Mouse (Mus musculus): ENCODE measurements around the gene Nwd2. TPM values are rescaled to one million over a fixed set of nuclear protein-coding genes. Genes with fewer than 3 reads are reported as not detected.

Gene Nwd2
- polyA plus RNA-seq, 1 experiment: not detected

DNA sequence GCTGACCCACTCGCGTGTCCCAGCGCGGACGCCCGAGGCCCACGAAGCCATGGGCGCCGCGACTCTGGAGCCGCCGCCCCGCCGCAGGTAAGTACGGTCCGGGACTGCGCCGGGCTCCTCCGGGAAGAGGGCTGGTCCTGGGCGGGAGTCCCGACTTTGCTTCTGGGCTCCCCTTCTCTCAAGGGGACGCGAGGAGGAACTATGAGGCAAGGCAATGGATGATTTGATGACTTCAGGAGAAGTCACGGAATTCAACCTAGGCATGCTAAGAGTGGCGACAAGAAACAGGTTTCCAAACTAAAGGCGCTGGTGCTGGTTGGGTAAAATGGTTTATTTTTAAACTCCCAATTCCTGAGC, 163.6 kb downstream of the Nwd2 start:
- Histone ChIP-seq H3K4me3 (ENCODE audit: insufficient read depth, low read depth, low read length) (peak overlapping the region; percentile 40), H3K4me1 (ENCODE audit: control insufficient read depth, insufficient read depth, insufficient read length, low read length) (no peaks in the 10 kb centered on the region), H3K27ac (replicated peaks; ENCODE audit: low read depth, low read length) (no peak overlapping the region)

DNA sequence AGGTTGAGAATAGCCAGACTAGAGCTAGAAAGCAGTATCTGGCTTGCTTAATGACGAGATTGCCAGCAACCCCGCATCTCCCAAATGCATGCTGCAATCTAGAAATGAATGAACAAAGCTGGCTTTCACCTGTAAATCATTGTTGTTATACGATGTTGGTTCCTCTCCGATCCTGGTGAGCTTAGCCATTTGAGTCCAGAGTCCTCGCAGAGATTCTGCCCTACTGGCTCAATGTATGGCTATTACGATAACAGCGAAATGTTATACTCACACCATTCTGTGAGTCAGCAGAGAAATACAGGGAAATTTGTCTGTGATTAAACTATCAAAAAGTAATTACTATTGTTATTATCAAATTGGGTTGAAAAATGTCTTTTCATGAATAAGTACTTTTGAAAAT, 167.7 kb downstream of the Nwd2 start:
- Histone ChIP-seq H3K4me1 (ENCODE audit: control insufficient read depth, insufficient read depth, insufficient read length, low read length) (no peaks in the 10 kb centered on the region), H3K27ac (replicated peaks; ENCODE audit: low read depth, low read length) (no peak overlapping the region), H3K4me3 (ENCODE audit: insufficient read depth, low read depth, low read length) (no peak overlapping the region)

DNA sequence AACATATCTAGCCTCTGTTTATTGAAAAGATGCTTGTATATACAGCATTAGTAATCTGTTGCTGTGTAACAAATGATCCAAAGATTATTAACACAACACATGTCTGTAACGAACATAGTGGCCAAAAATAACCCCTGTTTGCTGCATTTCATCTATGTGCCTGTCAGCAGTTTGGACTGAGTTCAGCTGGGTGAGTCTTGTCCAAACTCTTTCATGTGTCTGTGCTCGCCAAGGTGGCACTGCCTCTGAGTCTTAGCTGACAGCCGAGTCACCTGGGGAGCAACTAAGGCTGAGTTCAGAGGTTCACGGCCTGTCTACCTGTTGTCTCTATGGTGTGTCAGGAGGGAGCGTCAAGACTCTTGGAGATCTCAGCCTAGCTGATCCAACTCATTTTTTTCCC, 168.4 kb downstream of the Nwd2 start:
- Histone ChIP-seq H3K4me1 (ENCODE audit: control insufficient read depth, insufficient read depth, insufficient read length, low read length) (no peaks in the 10 kb centered on the region), H3K27ac (replicated peaks; ENCODE audit: low read depth, low read length) (no peak overlapping the region), H3K4me3 (ENCODE audit: insufficient read depth, low read depth, low read length) (no peak overlapping the region)

DNA sequence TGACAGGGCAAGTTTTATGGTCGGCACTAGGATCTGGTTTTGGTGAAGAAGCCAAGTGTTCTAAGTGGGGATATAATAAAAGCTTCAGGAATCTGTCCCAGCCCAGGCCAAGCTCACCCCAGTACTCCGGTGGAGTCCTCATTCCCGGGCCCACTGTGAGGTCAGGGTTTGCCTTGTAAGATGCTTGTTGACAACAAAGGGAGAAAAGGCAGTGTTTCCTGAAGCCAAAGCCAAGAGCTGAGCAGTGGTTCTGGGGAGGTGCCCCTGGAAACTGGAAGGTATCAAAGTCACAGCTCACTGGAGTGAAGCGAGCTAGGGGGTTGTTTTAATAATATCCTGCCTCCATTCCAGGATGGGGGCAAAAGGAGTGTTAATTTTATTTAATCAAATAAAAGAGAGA, 170.1 kb downstream of the Nwd2 start:
- Histone ChIP-seq H3K4me3 (ENCODE audit: insufficient read depth, low read depth, low read length) (no peak overlapping the region), H3K4me1 (ENCODE audit: control insufficient read depth, insufficient read depth, insufficient read length, low read length) (no peaks in the 10 kb centered on the region), H3K27ac (replicated peaks; ENCODE audit: low read depth, low read length) (no peak overlapping the region)

DNA sequence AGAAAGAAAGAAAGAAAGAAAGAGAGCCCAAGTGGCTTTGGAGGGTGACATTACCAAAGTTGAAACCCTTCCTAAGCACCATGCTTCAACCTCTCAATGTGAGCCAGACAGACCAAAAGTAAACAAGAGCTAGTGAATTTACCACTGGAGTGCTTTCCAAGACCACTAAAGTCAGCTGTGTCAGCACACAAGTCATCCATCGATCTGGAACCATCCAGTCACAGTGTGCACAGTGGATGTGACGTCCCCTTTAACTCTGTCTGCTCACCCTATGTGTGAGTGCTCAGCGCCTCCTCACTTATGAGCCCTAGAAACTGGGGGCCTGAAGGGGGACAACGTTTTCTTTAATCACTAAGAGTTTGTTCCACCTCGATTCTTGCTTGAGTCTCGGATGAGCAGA, 170.6 kb downstream of the Nwd2 start:
- Histone ChIP-seq H3K4me1 (ENCODE audit: control insufficient read depth, insufficient read depth, insufficient read length, low read length) (no peaks in the 10 kb centered on the region), H3K27ac (replicated peaks; ENCODE audit: low read depth, low read length) (no peak overlapping the region), H3K4me3 (ENCODE audit: insufficient read depth, low read depth, low read length) (no peak overlapping the region)

DNA sequence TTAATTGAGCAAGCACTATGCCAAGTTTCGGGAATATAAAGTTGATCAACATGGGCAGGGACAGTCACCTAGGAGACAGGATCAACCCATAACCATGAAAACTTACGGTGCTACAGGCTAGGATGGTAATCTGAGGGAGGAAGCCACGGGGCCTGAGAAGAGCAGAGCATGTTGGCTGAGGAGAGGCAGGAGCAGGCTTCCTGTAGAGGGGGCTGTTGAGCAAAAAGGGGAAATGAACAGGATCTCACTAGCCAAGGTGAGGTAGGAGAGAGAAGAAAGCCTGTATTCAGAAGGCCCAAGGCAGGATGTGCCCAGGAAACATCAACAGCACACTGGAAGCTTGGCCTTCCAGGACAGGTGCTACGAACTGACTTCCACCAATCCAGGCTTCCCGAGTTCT, 172.3 kb downstream of the Nwd2 start:
- no peak overlapping the region for H3K4me3 ChIP-seq (ENCODE audit: insufficient read depth, low read depth, low read length)
- H3K4me1 ChIP-seq (ENCODE audit: control insufficient read depth, insufficient read depth, insufficient read length, low read length): no peaks in the 10 kb centered on the region
- H3K27ac ChIP-seq (replicated peaks; ENCODE audit: low read depth, low read length): no peak overlapping the region

DNA sequence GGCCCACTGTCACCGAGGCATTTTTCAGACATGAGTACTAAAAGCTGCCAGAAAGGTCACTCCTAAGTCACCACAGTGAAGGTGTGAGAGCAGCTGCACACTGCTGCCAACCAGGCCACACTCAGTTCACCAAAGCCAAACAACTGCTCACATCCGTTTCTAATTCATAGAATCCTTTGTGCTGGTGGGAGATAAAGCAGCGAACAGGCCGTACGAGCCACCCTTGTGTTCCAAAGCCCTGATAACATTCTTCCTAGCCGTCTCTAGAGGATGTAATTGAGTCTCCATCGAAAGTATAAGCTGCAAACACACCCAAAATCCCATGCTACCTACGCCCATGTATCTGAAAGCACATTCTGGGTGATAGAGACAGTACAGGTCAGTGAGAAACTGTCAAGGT, 173.0 kb downstream of the Nwd2 start:
- no peak overlapping the region for H3K4me3 ChIP-seq (ENCODE audit: insufficient read depth, low read depth, low read length)
- no peak overlapping the region for H3K27ac ChIP-seq (replicated peaks; ENCODE audit: low read depth, low read length)
- H3K4me1 ChIP-seq (ENCODE audit: control insufficient read depth, insufficient read depth, insufficient read length, low read length): no peaks in the 10 kb centered on the region

DNA sequence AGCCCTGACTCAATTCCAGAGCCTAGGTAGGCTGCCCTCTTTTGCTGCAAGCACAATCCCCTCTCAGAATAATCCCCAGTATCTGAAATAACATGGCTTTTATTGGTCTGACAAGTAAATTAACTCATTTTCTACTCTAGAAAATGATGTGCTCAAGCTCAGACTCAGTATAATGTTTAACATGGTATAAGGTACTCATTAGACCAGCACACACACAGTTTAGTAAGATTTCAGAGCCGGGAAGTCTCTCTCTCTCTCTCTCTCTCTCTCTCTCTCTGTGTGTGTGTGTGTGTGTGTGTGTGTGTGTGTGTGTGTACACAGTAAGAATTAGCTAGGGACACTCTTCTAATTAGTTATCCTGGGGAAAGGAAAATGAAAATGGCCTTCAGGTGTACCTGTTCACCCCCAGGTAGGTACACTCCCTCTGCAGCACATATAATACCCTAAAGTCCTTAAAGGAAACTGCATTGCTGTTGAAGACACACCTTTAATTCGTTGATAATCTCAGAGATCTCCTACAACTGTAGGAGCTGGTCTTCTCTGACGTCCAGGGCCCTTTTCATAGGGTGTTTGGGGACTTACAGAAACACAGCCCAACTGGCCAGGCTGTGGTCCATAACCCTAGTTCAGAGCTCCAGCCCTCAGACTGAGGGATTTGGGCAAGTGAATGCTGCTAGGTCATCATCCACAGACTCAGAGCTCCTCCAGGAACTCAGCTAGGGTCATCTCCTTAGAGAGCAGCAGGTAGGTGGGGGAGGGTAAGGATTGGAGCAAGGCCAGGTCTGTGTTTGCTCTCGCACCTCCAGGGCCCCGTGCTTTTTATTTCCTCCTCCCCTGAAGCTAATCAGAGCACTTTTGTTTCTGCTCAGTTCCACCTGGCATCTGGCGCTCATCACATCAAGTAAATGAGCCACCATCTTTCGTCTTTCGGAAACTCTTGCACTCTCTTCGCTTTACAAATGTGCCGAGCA, 174.7 kb downstream of the Nwd2 start:
- H3K4me3 ChIP-seq (ENCODE audit: insufficient read depth, low read depth, low read length): no peak overlapping the region
- H3K27ac ChIP-seq (replicated peaks; ENCODE audit: low read depth, low read length): no peak overlapping the region
- no peaks in the 10 kb centered on the region for H3K4me1 ChIP-seq (ENCODE audit: control insufficient read depth, insufficient read depth, insufficient read length, low read length)

DNA sequence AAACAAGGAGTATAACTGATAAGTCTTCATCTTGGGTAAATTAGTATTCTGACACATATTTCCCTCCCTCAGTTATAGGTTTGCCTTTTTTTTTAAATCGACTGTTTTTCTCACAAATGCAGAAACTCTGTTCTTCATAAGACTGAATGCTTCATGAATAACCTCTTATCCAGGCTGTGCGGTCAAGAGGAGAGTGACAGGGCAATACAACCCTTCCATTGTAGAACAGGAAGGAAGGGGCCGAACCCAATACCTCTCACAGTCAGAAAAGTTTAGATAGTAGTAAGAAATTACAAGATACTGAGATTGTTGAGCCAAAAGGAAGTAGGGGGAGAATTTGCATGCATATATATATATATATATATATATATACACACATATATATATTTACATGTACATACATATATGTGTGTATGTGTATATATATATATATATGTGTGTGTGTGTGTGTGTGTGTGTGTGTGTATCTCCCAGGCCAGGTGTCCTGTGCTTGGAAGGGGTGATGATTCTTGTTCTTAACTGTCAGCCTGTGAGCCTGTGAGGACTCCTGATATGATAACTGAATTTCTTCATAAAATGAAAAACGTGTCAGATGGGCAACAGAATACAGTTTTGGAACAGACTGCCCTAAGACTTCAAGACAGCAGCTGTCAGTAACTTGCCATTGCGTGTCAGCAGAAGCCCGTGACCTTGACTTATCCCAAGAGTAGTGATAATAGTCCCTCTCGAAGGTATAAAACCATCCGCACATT, 175.9 kb downstream of the Nwd2 start:
- H3K4me1 ChIP-seq (ENCODE audit: control insufficient read depth, insufficient read depth, insufficient read length, low read length): no peaks in the 10 kb centered on the region
- H3K4me3 ChIP-seq (ENCODE audit: insufficient read depth, low read depth, low read length): no peak overlapping the region

DNA sequence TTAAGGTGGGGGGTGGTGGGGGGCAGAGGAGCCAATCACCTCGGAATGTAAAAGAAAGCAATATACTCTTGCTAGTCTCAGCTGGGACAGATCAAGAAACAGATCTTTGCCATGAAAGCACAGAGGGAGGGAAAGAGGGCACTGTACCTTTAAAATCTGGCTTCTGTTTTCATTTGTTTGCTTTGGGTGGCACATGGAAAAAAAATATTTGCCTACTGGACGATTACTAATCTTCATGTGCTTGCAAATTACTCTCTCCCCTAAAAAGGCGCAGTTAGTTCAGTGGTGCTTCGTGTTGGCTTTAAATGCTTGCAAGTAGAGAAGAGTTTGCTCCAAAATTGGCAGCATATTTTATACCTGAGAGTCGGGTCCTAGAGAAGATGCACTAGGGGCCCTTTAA, 177.0 kb downstream of the Nwd2 start:
- H3K27ac ChIP-seq (replicated peaks; ENCODE audit: low read depth, low read length): no peak overlapping the region
- H3K4me3 ChIP-seq (ENCODE audit: insufficient read depth, low read depth, low read length): no peak overlapping the region
- no peaks in the 10 kb centered on the region for H3K4me1 ChIP-seq (ENCODE audit: control insufficient read depth, insufficient read depth, insufficient read length, low read length)

More for the DNA sequence above, 175.9 kb downstream of the Nwd2 start:
- no peak overlapping the region for H3K27ac ChIP-seq (replicated peaks; ENCODE audit: low read depth, low read length)

DNA sequence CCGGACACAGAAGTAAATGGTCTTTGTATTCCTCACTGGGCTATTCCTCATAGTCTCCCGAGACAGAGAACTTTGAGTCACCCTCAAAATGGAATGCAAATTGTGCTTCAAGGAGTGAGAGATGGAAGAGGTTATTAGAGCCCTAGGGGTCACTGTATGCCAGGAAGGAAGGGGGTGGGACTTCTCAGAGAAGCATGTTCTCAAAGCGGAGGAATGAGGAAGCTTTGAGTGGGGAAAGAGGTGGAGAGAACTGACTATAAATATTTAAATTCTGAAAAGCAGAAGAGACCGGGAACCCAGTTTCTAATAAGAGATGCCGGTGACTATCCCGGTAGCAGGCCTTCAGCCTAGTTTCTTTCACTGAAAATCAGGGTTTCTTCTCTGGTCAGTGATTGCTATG, 178.1 kb downstream of the Nwd2 start:
- Histone ChIP-seq H3K4me1 (ENCODE audit: control insufficient read depth, insufficient read depth, insufficient read length, low read length) (no peaks in the 10 kb centered on the region), H3K27ac (replicated peaks; ENCODE audit: low read depth, low read length) (peak overlapping the region; percentile 66), H3K4me3 (ENCODE audit: insufficient read depth, low read depth, low read length) (no peak overlapping the region)

DNA sequence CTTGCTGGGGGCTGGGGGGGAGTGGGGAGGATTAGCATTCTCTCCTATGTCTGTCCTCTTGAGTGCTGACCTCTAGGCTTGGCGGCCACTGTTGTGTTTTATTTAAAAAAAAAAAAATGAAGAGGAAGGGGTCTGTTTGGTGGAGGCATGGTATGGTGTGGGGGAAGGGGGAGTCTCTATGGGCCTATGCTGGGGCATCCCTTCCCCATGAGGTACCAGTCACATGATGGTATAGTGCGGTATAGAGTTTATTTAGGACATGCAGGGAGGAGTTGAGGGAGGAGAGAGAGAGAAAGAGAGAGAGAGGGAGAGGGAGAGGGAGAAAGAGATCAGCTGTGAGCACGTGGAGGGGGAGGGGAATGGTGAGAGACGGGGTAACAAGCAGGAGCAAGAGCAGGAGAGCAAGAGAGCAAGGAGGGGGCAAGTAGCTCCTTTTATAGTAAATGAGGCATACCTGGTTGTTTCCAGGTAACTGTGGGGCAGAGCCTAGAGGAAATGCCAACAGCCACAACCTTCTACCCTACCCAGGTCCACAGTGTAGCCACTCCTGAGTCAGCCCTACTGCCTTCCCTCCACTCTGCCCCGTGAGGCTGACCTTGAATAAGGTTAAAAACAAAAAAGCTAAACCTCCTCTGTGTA, 178.6 kb downstream of the Nwd2 start:
- Histone ChIP-seq H3K4me1 (ENCODE audit: control insufficient read depth, insufficient read depth, insufficient read length, low read length) (no peaks in the 10 kb centered on the region), H3K27ac (replicated peaks; ENCODE audit: low read depth, low read length) (peak overlapping the region; percentile 66), H3K4me3 (ENCODE audit: insufficient read depth, low read depth, low read length) (no peak overlapping the region)

DNA sequence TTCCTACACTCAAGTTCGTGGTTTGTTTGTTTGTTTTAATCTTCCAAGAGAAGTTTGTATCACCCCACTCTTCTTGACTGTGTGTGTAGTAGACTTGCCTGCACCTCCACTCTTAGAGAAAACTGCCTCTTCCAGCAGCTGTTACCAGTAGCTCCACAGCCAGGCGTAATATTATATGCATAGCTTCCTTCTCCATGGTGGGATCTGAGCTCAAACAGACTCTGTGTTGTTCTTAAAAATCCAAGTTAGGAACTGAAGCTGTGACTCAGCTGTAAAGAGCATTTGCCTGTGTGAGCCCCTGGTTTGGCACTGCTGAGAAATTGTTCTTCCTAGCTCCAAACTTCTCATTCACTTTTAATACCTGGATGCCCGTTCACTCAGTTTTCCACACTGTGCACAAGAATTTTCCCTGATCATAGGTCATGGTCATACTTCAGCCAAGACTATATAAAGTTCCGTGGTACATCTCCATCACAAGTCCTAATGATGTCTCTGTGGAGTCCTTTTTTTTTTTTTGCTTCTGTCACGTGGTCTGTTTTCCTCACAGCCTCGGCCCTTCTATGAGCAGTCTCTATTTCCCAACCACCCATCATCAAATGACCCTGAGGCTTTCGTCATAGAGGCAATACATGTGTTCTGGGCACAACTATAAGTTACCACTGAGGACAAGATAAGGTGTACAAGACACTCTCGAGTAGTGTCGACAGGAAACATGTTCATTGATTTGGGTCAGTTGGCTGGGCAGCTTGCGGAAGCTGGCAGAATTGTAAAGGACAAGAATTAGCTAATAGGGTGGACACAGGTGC, 179.7 kb downstream of the Nwd2 start:
- Histone ChIP-seq H3K27ac (replicated peaks; ENCODE audit: low read depth, low read length) (no peak overlapping the region), H3K4me3 (ENCODE audit: insufficient read depth, low read depth, low read length) (no peak overlapping the region), H3K4me1 (ENCODE audit: control insufficient read depth, insufficient read depth, insufficient read length, low read length) (no peaks in the 10 kb centered on the region)

DNA sequence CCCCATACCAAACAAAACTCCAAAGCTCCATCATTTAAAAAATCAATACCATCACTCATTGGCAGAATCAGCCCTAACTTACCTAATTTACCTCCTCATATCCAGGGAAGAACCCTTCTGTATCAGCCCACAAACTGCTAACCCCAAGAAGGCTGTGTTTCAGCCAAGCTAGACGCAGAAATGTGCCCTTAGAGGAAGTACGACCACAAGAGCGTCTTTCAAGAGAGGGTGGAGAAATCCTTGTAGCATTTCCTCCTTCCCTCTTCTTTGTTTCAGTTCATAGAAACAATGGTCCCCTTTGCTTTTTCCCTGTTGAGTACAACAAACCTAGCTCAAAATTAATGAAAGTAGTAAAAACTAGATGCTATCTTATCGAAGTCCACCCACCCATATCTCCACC, 182.2 kb downstream of the Nwd2 start:
- no peaks in the 10 kb centered on the region for H3K4me1 ChIP-seq (ENCODE audit: control insufficient read depth, insufficient read depth, insufficient read length, low read length)
- H3K4me3 ChIP-seq (ENCODE audit: insufficient read depth, low read depth, low read length): no peak overlapping the region
- no peak overlapping the region for H3K27ac ChIP-seq (replicated peaks; ENCODE audit: low read depth, low read length)

DNA sequence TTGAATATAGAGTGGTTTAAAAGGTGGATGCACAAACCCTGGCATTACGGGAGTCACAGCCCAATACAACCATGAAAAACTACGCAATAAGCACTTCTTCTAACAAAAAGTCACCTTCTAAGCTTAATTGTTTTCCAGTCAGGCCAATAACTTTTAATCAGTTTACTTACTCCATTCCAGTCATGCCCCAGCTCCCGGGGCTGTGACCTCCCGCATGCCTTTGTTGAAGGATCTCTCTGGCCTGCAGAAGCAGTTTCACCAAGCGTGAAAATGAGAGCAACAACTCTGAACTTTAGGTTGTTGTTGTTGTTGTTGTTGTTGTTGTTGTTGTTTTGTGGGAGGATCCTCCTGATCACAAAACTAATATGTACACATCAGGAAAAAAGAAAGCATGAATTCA, 185.1 kb downstream of the Nwd2 start:
- no peak overlapping the region for H3K4me3 ChIP-seq (ENCODE audit: insufficient read depth, low read depth, low read length)
- no peaks in the 10 kb centered on the region for H3K4me1 ChIP-seq (ENCODE audit: control insufficient read depth, insufficient read depth, insufficient read length, low read length)
- H3K27ac ChIP-seq (replicated peaks; ENCODE audit: low read depth, low read length): no peak overlapping the region

Measured in brown adipose tissue, adult 24 weeks (tissue).